Mouse (Mus musculus) G1E (cell line): Measurements from ENCODE around the gene Slc35f3.

Experiments
- CTCF ChIP-seq: IDR thresholded peaks from 2 replicates; pipeline ENCODE4 v1.5.1; 2012; ENCODE audit warnings: low read depth, low read length, inconsistent platforms, mixed read lengths
- GATA1 ChIP-seq: IDR thresholded peaks from 2 replicates; pipeline ENCODE4 v1.6.1; 2012; ENCODE audit warnings: borderline replicate concordance, low read length, inconsistent platforms, mixed read lengths
- GATA2 ChIP-seq: IDR thresholded peaks from 2 replicates; pipeline ENCODE4 v1.6.1; 2012; ENCODE audit warnings: low read depth, low read length, inconsistent platforms, borderline replicate concordance

GRCm38 (mm10) chr8:126326136-126326535 lies 27.8 kb downstream of the Slc35f3 start:
- no peak for TF ChIP-seq CTCF
- no peak for TF ChIP-seq GATA1
- TF ChIP-seq GATA2: no peak
